Mouse (Mus musculus) c-Kit-negative CD71-positive TER-119-positive erythroid progenitor cells, embryonic 14.5 days (primary cell): ENCODE measurements at regions not wholly inside any gene's neighbourhood (a gene's known extent, or its start where the extent isn't known, plus 50 kb on each side); places are given as distances from the start of the nearest gene placed in this dataset.

Source experiments
- DNase-seq: peaks from one replicate; pipeline ENCODE4 v3.0.0-alpha.2; 2013; ENCODE audit warnings: low read depth, low spot score

- no peak for DNase-seq
Measured at GRCm38 (mm10) chr19:14795910-14796309, 198.1 kb upstream of the Tle4 start.

GRCm38 (mm10) chr19:14789992-14790391 is 192.1 kb upstream of the Tle4 start:
- no peak for DNase-seq

DNA sequence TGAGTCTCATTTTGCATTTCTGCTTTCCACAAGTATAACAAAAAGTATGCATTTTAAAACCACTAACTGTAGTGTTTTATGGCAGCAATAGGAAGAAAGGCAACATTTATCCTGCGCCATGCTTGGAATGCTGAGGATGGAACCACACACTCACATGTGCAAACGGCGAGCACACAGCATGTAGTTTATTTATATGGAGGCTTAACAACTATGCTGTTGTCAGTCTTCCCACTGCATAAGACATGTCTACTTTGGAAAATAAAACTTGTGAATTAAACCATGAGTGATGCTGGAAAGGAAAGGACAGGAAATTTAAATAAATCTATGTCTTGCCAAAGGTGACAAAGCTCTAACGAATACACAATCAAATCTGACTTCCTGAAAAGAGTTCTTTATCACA is 190.8 kb upstream of the Tle4 start:
- DNase-seq: no peak

- no peak for DNase-seq
Measured at GRCm38 (mm10) chr19:14786868-14787267, 189.0 kb upstream of the Tle4 start.

DNA sequence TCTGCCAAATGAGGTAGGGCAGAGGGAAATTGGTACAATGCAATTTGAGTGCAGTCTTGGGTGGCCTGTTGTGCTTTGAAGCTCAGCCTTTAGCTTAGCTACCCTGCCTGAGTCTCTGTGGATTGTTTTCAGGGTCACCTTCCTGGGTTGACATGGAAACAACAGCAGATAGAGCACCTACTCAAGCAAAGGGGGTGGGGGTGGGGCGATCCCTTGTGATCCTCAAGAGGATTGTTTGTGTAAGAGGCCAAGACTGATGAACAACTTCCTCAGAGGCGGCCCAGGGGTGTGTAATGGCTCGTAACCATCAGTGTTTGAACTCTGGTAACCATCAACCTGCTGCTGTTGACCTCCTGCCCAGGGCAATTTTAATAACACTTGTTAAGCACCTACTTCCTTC is 187.8 kb upstream of the Tle4 start:
- no peak for DNase-seq

- no peak for DNase-seq
Measured at GRCm38 (mm10) chr19:14777709-14778108, 179.9 kb upstream of the Tle4 start.

- no peak for DNase-seq
Measured at GRCm38 (mm10) chr19:14777198-14777597, 179.3 kb upstream of the Tle4 start.

GRCm38 (mm10) chr19:14776791-14777190 is 178.9 kb upstream of the Tle4 start:
- no peak for DNase-seq

DNA sequence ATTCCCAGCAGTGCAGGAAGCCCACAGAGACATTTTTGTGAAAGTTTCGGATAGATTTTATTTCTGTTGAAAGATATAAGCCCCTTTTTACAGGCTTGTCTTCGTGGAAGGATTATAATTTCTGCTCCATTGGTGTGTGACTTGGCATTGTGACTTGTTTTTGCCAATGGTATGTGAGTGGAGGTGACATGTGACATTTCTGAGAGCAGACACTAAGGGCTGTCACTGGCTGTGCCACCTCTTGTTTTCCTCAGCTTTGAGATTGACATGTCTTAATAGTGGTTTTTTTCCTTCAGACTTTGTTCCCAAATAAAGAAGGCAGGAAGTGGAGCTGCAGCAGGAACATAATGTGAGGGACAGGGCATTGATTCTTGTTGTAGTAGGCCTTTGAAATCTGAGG is 174.9 kb upstream of the Tle4 start:
- DNase-seq: no peak

DNA sequence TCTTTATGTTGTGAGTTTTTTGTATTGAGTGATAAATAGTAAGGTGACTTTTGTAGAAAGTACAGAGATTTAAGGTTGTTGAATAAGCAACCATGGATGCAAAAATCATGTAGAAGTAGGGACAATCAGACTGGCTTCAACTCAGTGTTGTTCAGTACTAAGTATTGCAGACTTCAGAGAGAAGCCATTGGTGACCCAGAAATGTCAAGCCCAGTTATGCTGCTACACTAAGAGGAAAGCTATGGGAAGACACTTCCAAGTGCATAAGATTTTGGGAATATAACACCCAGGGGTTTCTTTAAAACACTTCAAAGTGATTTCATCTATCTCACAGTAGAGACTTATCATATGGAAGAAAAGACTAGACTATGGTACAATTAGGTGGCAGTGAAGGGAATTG is 154.8 kb upstream of the Tle4 start:
- no peak for DNase-seq

DNA sequence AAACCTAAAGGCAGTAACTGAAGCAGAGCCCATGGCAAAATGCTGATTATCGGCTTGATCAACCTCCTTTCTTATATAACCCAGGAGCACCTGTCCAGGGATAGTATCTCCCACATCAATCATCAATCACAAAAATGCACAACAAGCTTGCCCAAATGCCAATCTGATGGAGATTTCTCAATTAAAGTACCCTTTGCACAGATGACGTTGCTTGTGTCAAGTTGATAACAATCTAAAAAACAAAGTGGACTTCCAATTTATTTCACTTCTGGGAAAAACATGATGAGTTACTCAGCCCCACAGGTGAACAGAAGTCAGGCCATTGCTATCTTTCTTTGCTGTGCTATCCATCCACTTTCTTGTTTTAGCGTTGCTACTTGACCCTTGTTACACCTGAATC is 144.5 kb upstream of the Tle4 start:
- no peak for DNase-seq

DNA sequence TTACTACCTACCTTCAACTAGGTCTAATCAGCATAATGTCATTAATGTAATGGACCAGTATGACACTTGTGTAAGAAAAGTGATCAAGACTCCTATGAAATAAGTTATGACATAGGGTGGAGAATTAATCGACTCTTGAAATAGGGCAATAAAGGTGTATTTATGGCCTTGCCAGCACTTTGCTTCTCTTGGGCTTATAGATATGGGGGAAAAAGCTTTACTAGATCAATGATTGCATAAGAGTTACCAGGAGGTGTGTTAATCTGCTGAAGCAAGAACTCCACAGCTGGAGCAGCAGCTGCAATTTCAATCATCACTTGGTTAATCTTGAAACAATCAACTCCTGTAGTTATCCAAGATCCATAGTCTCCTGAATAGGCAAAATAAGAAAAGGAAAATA is 143.1 kb upstream of the Tle4 start:
- no peak for DNase-seq

DNA sequence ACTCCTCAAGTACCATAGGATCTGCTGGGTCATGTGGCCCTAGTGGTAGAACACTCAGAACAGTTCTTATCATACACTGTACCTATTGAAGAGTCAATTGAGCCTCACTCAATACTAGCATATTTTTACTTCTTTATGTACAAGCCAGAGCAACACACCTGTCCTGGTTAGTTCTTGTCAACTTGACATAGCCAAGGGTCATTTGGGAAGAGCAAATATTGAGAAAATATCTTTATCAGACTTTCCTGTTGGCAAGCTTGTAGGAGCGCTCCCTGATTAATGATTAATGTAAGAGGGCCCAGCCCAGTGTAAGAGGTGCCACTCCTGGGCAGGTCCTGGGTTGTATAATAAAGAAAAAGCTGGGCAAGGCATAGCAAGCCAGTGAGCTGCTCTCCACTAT is 142.3 kb upstream of the Tle4 start:
- DNase-seq: no peak

GRCm38 (mm10) chr19:14736514-14736913 is 138.7 kb upstream of the Tle4 start:
- DNase-seq: no peak

DNA sequence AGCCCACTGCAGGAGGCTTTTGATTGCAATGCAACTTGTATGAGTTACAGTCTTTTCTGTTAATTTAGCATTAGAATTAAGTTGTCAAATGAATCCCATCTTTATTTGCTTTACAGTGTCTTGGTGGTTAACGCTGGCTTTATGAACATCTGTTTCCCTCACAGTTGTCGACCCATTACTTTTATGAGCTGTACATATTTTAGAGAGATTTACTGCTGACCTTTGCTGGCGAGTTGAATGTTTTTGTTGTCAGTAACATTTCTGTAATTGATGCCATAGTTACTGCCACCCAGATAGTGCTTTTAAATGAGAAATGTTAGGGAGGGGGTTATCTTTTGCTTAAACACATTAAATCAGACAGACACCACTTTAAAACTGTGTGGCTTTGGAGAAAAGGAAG is 127.5 kb upstream of the Tle4 start:
- no peak for DNase-seq

- no peak for DNase-seq
Measured at GRCm38 (mm10) chr19:14724637-14725036, 126.8 kb upstream of the Tle4 start.

DNA sequence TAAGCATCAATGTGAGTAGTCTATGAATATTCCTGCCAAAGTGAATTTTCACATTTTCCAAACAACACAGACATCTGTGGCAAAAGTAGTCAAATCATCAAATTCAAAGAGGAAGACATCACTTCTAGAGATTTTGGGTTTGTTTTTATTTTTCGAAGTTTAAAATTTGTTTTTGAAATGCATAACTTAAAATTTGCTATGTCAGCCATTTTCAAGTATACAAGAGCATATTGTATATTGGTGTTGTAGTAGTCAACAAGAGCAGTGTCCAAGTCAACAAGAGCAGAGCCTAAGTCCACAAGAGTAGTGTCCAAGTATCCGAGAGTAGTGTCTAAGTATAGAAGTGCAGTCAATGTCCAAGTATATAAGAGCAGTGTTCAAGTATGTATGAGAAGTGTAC is 107.9 kb upstream of the Tle4 start:
- no peak for DNase-seq

- no peak for DNase-seq
Measured at GRCm38 (mm10) chr19:14701116-14701515, 103.3 kb upstream of the Tle4 start.

GRCm38 (mm10) chr19:14695369-14695768 is 97.5 kb upstream of the Tle4 start:
- DNase-seq: no peak

DNA sequence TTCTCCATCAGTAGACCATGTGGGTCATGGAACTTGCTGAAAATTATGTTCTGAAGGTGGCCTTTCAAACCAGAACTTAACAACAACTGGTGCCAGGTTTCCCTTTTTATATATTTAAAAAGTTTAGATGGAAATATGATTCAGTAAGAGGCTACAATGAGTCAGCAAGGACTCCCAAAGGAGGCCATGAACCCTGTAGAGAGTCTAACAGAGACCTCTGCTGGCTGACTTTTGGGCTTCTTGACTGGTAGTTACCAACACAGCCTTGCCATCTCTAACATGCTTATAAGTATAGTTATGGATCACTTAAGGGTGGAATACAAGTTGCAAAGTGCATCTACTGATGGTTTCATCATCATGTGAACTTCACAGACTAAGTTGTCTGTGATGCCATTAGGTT is 94.3 kb upstream of the Tle4 start:
- no peak for DNase-seq

DNA sequence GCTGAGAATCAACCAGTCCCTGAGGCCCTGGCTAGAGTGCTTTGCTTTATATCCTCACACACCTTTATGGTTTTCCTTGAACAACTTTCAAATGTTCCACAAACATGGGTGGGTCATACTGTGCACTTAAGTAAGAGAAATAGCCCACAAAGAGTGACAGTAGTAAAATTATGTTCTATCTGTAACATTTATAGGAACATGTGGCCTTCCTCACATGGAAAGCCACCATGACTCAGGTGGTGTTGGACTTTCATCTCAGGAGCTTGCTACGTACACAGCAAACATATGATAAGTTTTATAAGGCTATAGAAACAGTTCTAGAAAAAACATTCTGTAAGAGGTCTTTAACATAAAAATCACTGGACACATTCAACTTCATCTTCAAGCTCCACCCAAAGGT is 87.8 kb upstream of the Tle4 start:
- no peak for DNase-seq

DNA sequence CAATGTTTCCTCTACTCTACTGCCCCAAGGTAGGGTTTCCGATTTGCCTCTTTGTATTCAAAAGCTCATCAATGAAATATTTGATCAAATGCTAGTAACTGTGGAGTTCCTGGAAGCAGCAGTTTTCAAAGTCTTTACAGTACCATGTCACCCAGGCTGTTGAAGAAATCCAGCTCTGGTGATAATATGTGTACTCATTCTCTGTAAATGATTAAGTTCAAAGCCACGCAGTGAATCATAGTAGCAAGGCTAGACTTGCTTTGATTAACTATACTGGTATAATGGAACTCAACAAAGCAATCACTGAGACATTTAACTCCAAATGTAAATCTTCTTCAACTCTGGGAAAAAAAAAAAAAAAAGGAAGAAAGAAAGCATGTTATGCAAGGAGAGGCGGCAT is 86.8 kb upstream of the Tle4 start:
- no peak for DNase-seq

DNA sequence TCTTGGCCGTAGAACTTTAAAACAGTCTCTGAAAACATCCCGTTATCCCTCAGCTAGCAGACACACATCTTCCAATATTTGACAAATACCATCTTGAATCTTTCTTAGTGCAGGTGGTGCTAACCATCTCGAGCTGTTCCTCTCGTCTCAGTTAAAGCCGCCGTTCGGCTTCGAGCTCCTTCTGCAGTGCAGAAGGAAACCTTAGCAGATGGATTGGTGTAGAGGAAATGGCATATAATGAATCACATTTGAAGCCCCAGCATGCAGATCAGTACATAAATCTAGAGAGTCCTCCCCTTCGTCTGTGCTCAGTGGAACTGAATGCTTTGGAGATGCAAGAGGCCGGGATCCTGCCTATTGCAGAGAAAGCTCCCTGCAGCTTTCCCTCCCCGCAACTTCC is 83.5 kb upstream of the Tle4 start:
- no peak for DNase-seq

- DNase-seq: no peak
Measured at GRCm38 (mm10) chr19:14679776-14680175, 81.9 kb upstream of the Tle4 start.

DNA sequence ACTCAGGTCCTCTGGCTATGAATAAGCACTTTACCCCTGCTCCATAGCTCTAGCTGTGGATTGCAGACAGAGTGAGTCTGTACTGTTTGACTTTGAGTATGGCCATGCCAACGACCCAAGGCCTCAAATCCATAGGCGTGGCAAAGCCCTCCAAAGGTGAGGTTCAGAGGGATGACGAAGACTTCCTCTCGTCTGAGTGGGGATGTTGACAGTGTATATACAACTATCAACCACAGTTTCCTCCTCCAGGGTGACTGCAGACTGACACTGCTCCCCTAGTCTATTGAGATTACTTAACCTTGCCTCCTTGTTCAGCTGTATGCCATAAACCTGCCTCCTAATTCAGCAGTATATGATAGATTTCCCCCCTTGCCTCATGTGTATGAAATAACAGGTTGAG is 80.7 kb upstream of the Tle4 start:
- DNase-seq: no peak
